Mouse (Mus musculus): ENCODE measurements around the gene Mad2l1bp. TPM values are rescaled to one million over a fixed set of nuclear protein-coding genes. Genes with fewer than 3 reads are reported as not detected.

The Mad2l1bp gene
- polyA plus RNA-seq, 1 experiment: 43.2 TPM

DNA sequence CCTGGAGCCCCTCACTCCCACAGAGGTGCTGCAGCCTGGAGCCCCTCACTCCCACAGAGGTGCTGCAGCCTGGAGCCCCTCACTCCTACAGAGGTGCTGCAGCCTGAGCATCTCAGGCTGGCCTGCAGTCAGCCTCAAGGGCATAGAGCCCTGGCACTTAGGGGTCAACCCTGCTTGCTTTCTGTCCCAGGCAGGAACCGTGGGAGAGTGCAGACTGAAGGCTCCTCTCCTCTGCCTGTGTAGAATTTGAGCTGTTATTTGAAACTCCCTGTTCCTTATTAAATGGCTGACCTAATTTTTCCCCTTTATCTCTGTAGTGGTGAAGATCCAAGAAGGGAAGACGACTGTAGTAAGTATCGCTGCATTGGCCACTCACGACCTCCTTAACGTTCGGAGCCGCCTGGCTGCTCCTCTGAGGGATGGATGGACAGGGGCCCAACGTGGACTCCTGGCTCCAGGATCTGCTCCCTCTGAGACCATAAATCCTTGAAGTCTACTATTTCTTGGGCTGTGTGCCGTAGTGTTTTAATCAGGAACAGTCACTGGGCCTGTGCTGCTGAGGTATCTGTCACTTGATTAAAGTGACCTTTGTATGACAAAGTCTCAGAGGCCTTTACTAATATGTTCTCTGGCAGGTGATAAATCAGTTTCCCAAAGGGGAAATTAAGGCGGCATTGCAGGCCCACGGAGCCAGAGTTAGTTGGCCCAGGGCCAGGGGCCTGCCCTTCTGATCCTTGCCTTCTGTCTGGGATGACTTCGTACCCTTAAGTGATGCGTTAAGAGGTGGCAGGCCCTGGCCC lies 35.5 kb downstream of the Mad2l1bp start:
- 93% methylated on average over 13 of the region's 13 CpGs for WGBS
- Histone ChIP-seq H3K36me3 (ENCODE audit: control insufficient read depth, insufficient read depth, low read length) (peaks cover 21% of the 10 kb centered on the region), H3K27me3 (ENCODE audit: control insufficient read depth, insufficient read depth, low read length) (no peaks in the 10 kb centered on the region), H3K27ac (ENCODE audit: control insufficient read depth, insufficient read depth, low read length) (no peak overlapping the region), H3K4me1 (replicated peaks; ENCODE audit: control insufficient read depth, insufficient read depth, low read length) (no peaks in the 10 kb centered on the region), H3K4me3 (ENCODE audit: control insufficient read depth, insufficient read depth, low read length) (no peak overlapping the region)
- no peak for TF ChIP-seq CTCF (IDR thresholded peaks at IDR 0.05; ENCODE audit: borderline replicate concordance, control insufficient read depth, extremely low read depth, insufficient read depth, low read length, poor library complexity)
- TF ChIP-seq POLR2A (IDR thresholded peaks at IDR 0.05; ENCODE audit: control insufficient read depth, extremely low read depth, insufficient read depth, low read length, poor library complexity): no peak
- DNase-seq: no peak

DNA sequence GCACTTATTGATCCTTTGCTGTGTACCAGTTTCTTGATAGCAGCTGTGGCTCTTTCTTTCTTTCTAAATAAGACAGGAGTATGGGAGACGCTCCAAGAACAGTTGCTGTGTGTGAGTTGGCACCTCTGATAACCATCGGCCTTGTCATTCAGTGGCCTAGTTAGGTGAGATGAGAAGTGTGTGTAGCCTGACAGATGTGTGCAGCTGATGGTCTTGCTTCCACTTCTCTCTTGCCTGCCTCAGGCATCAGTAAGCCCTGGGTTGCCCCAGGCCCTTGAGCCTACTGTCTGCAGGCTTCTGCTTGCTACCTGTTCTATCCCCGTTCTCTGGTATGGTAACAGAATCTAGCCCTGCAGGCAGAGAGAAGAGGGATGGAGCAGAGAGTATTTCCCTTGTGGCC lies 36.5 kb downstream of the Mad2l1bp start:
- Histone ChIP-seq H3K4me1 (replicated peaks; ENCODE audit: control insufficient read depth, insufficient read depth, low read length) (no peaks in the 10 kb centered on the region), H3K4me3 (ENCODE audit: control insufficient read depth, insufficient read depth, low read length) (no peak overlapping the region), H3K27me3 (ENCODE audit: control insufficient read depth, insufficient read depth, low read length) (no peaks in the 10 kb centered on the region), H3K36me3 (ENCODE audit: control insufficient read depth, insufficient read depth, low read length) (peaks cover 16% of the 10 kb centered on the region), H3K27ac (ENCODE audit: control insufficient read depth, insufficient read depth, low read length) (no peak overlapping the region)
- TF ChIP-seq POLR2A (IDR thresholded peaks at IDR 0.05; ENCODE audit: control insufficient read depth, extremely low read depth, insufficient read depth, low read length, poor library complexity): no peak
- no peak for TF ChIP-seq CTCF (IDR thresholded peaks at IDR 0.05; ENCODE audit: borderline replicate concordance, control insufficient read depth, extremely low read depth, insufficient read depth, low read length, poor library complexity)
- DNase-seq: no peak
- WGBS: 98% methylated on average over 3 of the region's 3 CpGs

DNA sequence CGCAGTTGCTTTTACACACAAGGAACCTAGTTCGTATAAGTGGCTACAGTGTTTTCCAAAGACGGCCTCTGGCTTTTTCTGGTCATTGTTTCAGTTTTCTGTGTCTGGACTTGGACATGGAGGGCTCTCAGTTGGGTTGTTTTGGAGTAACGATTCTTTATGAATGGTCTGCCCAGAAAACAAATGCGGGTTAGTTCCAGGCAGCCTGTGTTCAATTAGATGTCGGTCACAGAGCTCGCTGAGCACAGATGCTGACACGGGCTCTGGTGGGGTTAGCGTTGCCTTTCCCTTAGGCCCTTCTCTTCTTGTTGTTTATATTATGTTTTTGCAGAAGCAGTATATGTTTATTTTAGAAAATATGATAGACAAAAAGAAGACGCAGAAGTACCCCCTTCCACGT lies 37.2 kb downstream of the Mad2l1bp start:
- Histone ChIP-seq H3K27ac (ENCODE audit: control insufficient read depth, insufficient read depth, low read length) (no peak overlapping the region), H3K27me3 (ENCODE audit: control insufficient read depth, insufficient read depth, low read length) (no peaks in the 10 kb centered on the region), H3K4me1 (replicated peaks; ENCODE audit: control insufficient read depth, insufficient read depth, low read length) (no peaks in the 10 kb centered on the region), H3K36me3 (ENCODE audit: control insufficient read depth, insufficient read depth, low read length) (peaks cover 16% of the 10 kb centered on the region), H3K4me3 (ENCODE audit: control insufficient read depth, insufficient read depth, low read length) (no peak overlapping the region)
- 94% methylated on average over 11 of the region's 11 CpGs for WGBS
- DNase-seq: no peak
- TF ChIP-seq POLR2A (IDR thresholded peaks at IDR 0.05; ENCODE audit: control insufficient read depth, extremely low read depth, insufficient read depth, low read length, poor library complexity): no peak
- TF ChIP-seq CTCF (IDR thresholded peaks at IDR 0.05; ENCODE audit: borderline replicate concordance, control insufficient read depth, extremely low read depth, insufficient read depth, low read length, poor library complexity): no peak

DNA sequence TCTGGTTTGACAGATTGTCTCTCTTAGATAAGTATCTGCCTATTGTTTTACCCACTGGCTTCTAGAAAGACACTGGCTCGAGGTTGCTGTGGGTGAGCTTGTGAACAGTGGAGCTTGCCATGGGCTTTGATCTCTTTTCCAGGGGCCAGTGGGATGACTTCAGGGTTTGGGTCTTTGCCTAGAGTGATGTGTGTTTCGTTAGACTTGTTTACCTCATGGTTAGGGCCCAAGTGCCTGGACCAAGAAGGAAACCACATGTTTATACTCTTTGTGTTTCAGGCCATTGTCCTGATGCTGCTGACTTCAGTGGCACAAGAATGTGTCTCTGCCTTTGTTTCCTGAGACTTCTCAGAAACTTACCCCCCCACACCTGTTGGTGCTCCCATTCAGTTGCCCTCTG lies 37.9 kb downstream of the Mad2l1bp start:
- Histone ChIP-seq H3K4me1 (replicated peaks; ENCODE audit: control insufficient read depth, insufficient read depth, low read length) (no peaks in the 10 kb centered on the region), H3K36me3 (ENCODE audit: control insufficient read depth, insufficient read depth, low read length) (peaks cover 16% of the 10 kb centered on the region), H3K27me3 (ENCODE audit: control insufficient read depth, insufficient read depth, low read length) (no peaks in the 10 kb centered on the region), H3K4me3 (ENCODE audit: control insufficient read depth, insufficient read depth, low read length) (no peak overlapping the region), H3K27ac (ENCODE audit: control insufficient read depth, insufficient read depth, low read length) (no peak overlapping the region)
- 72% methylated on average over 2 of the region's 2 CpGs for WGBS
- no peak for DNase-seq
- no peak for TF ChIP-seq POLR2A (IDR thresholded peaks at IDR 0.05; ENCODE audit: control insufficient read depth, extremely low read depth, insufficient read depth, low read length, poor library complexity)
- no peak for TF ChIP-seq CTCF (IDR thresholded peaks at IDR 0.05; ENCODE audit: borderline replicate concordance, control insufficient read depth, extremely low read depth, insufficient read depth, low read length, poor library complexity)

DNA sequence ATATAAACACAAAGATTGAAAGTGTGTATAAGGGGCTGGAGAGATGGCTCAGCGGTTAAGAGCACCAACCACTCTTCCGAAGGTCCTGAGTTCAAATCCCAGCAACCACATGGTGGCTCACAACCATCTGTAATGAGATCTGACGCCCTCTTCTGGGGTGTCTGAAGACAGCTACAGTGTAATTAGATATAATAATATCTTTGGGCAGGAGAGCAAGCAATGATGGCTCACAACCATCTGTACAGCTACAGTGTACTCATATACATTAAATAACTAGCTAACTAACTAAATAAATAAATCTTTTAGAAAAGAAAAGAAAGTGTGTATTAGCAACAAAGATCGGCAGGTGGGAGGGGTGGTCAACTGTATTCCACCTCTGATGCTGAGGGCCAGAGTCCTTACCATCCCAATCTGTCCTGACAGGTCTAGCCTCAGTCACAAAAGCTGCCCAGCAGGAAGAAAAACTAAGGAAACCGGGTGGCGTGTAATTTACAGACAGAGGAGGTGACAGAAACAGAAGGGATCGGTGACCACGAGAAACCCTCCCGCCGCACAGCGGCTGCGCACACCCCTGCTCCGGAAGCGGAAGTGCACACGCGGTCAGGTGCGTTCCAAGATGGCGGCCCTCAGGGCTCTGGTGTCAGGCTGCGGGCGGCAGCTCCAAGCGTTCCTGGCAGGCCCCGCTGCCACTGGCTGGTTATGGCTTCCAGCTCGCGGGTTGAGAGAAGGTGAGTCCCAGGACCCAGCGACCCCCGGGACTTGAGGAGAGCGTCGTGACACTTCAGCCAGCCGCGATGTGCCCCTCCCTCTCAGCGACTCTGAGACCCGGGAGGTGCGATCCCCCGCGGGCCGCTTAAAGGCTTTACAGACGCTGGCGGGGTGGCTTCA lies 42.7 kb downstream of the Mad2l1bp start, which contains the start of gene Mrps18a:
Gene Mrps18a (plus strand): TSS at position 585 of the 888 bp plus-strand sequence.
- Histone ChIP-seq H3K27ac (ENCODE audit: control insufficient read depth, insufficient read depth, low read length) (no peak within 1 kb of the TSS), H3K27me3 (ENCODE audit: control insufficient read depth, insufficient read depth, low read length) (no peaks in the 10 kb centered on the region), H3K4me1 (replicated peaks; ENCODE audit: control insufficient read depth, insufficient read depth, low read length) (no peaks in the 10 kb centered on the region), H3K4me3 (ENCODE audit: control insufficient read depth, insufficient read depth, low read length) (peak within 1 kb of the TSS; percentile 97), H3K36me3 (ENCODE audit: control insufficient read depth, insufficient read depth, low read length) (no peaks in the 10 kb centered on the region)
- DNase-seq: peak; percentile 81
- 6% methylated on average over 38 of the region's 38 CpGs for WGBS
- TF ChIP-seq POLR2A (IDR thresholded peaks at IDR 0.05; ENCODE audit: control insufficient read depth, extremely low read depth, insufficient read depth, low read length, poor library complexity) (peak; percentile 68), CTCF (IDR thresholded peaks at IDR 0.05; ENCODE audit: borderline replicate concordance, control insufficient read depth, extremely low read depth, insufficient read depth, low read length, poor library complexity) (no peak)

DNA sequence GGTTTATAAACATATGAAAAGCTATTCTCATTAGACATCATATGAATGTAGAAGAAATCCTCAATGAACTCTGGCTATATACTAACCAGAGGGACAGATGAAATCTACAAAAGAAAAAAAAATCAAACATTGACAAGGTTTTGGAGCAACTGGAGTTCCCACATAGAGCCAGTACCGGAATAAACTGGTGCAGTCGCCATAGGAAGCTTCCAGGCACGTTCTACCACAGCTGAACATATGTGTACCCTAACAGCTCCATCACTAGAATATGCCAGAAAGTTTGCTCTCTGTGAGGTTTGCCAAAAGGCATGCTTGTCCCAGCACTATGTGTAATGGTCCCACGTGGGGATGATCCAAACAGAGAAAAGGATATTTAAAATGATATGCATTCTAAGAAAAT lies 45.1 kb downstream of the Mad2l1bp start:
- no peak overlapping the region for H3K27ac ChIP-seq (ENCODE audit: control insufficient read depth, insufficient read depth, low read length)
- H3K27me3 ChIP-seq (ENCODE audit: control insufficient read depth, insufficient read depth, low read length): no peaks in the 10 kb centered on the region
- no peaks in the 10 kb centered on the region for H3K36me3 ChIP-seq (ENCODE audit: control insufficient read depth, insufficient read depth, low read length)
- WGBS: 90% methylated on average over 4 of the region's 4 CpGs
- H3K4me1 ChIP-seq (replicated peaks; ENCODE audit: control insufficient read depth, insufficient read depth, low read length): peaks cover 4% of the 10 kb centered on the region; the same call in 1 of the 2 replicates
- TF ChIP-seq POLR2A (IDR thresholded peaks at IDR 0.05; ENCODE audit: control insufficient read depth, extremely low read depth, insufficient read depth, low read length, poor library complexity): no peak
- no peak for TF ChIP-seq CTCF (IDR thresholded peaks at IDR 0.05; ENCODE audit: borderline replicate concordance, control insufficient read depth, extremely low read depth, insufficient read depth, low read length, poor library complexity)
- H3K4me3 ChIP-seq (ENCODE audit: control insufficient read depth, insufficient read depth, low read length): no peak overlapping the region
- DNase-seq: no peak

Data from thymus, adult 2 months (tissue).